Mouse (Mus musculus): Measurements from ENCODE around the gene Clic4.

DNA sequence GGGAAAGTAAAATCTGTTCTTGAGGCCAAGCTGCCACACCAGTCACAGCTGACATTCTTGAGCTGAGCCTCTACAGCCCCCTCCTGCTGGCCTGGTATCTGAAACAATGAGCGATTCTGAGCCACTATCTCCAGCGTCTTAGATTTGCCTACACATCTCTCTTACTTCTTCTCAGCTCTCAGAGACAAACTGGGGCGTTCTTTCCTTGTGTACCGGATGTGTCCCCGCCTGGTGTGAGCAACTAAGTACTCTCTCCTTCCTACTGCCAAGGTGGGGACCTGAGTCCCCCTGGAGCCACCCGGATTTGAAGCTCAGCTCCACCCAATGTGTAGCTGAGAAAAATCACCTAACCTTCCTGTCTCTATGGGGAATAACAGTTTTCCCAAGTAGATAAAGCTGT, 19.2 kb upstream of the Clic4 start:
- no peak for TF ChIP-seq EP300 (IDR thresholded peaks at IDR 0.05; ENCODE audit: insufficient read depth, low read depth, low read length)
- TF ChIP-seq CTCF (IDR thresholded peaks at IDR 0.05) = no peak
